Mouse (Mus musculus) left cerebral cortex, adult 18-20 months (tissue): ENCODE results near the gene Chrna1. TPM values are rescaled to one million over a fixed set of nuclear protein-coding genes. Genes with fewer than 3 reads are reported as not detected.

Experiments used
- DNase-seq, 2 experiments: peaks; one replicate each; pipeline ENCODE4 v3.0.0; 2021 to 2022; ENCODE audit warnings: low spot score in 2 of 2, mixed read lengths in 1 of 2
- total RNA-seq, 2 experiments: library from RNA; stranded (reverse); gene quantifications; 2 replicates each; pipeline ENCODE4 v1.2.3; 2021

The Chrna1 gene
- total RNA-seq, 2 experiments from 2014 or later = 0.07 to 0.16 TPM

- no peak for DNase-seq
Observed at GRCm38 (mm10) chr2:73526691-73527090, 53.4 kb downstream of the Chrna1 start.

- no peak for DNase-seq
Observed at GRCm38 (mm10) chr2:73522891-73523290, 57.2 kb downstream of the Chrna1 start.

GRCm38 (mm10) chr2:73522336-73522735, 57.8 kb downstream of the Chrna1 start:
- no peak for DNase-seq

- DNase-seq = no peak
Observed at GRCm38 (mm10) chr2:73521737-73522136, 58.4 kb downstream of the Chrna1 start.

GRCm38 (mm10) chr2:73518966-73519365, 61.2 kb downstream of the Chrna1 start:
- DNase-seq = no peak

- no peak for DNase-seq
Observed at GRCm38 (mm10) chr2:73518311-73518710, 61.8 kb downstream of the Chrna1 start.

- no peak for DNase-seq
Observed at GRCm38 (mm10) chr2:73514178-73514577, 66.0 kb downstream of the Chrna1 start.

Other genes starting within 250 kb of the Chrna1 start
- gene Gpr155, start 193.8 kb downstream of the Chrna1 start, total RNA-seq = 10 to 100 TPM; 37.6 to 39.4 TPM
- gene Wipf1, start 50.6 kb downstream of the Chrna1 start, total RNA-seq = 1 to 10 TPM; 7.9 to 9.4 TPM
- gene Chn1, start 195.0 kb upstream of the Chrna1 start, total RNA-seq = 1,000 to 10,000 TPM; 1,527 to 1,662 TPM